Mouse (Mus musculus) activated CD4-positive, CD25-positive, alpha-beta regulatory T cell, adult 4 months (primary cell): ENCODE measurements around the gene Duoxa1. TPM values are rescaled to one million over a fixed set of nuclear protein-coding genes. Genes with fewer than 3 reads are reported as not detected.
A peak's percentile ranks its signal among the peaks of the same experiment; 100 is the strongest.
"Not testable (repeated sequence)": the region's sequence is repeated elsewhere in the genome, so short reads cannot be mapped to it uniquely, and the experiment has no call there.

Experiments used
- ATAC-seq: one replicate; pipeline ENCODE4 v1.8.0; 2017
- polyA plus RNA-seq, 2 experiments: library from polyadenylated mRNA; unstranded; fragments of 100-300 nt; shearing (Covaris generic); gene quantifications; one replicate each; pipeline ENCODE4 v1.2.1; 2017

Gene Duoxa1
- polyA plus RNA-seq, 2 experiments from 2014 or later = 0.25 TPM; not detected in 1

- ATAC-seq = not testable (repeated sequence)
Measured at GRCm38 (mm10) chr2:122330317-122330716, 16.8 kb upstream of the Duoxa1 start.

GRCm38 (mm10) chr2:122327986-122328385 lies 14.5 kb upstream of the Duoxa1 start:
- ATAC-seq = no peak

- no peak for ATAC-seq
Measured at GRCm38 (mm10) chr2:122325361-122325760, 11.8 kb upstream of the Duoxa1 start.

GRCm38 (mm10) chr2:122324586-122324985 lies 11.1 kb upstream of the Duoxa1 start:
- ATAC-seq = no peak

- no peak for ATAC-seq
Measured at GRCm38 (mm10) chr2:122323960-122324359, 10.4 kb upstream of the Duoxa1 start.

- no peak for ATAC-seq
Measured at GRCm38 (mm10) chr2:122317384-122317783, 3.9 kb upstream of the Duoxa1 start.

- ATAC-seq = no peak
Measured at GRCm38 (mm10) chr2:122315372-122315771, 1.8 kb upstream of the Duoxa1 start, which contains the start of gene Duox1. Duox1 (plus strand) TSS chr2:122315672.

- peak; percentile 49 for ATAC-seq
Measured at GRCm38 (mm10) chr2:122312722-122313417, 660 bp downstream of the Duoxa1 start.

GRCm38 (mm10) chr2:122311561-122311960 lies 2.0 kb downstream of the Duoxa1 start:
- no peak for ATAC-seq

GRCm38 (mm10) chr2:122309647-122310046 lies 3.9 kb downstream of the Duoxa1 start:
- ATAC-seq = no peak

GRCm38 (mm10) chr2:122306184-122306583 lies 7.3 kb downstream of the Duoxa1 start:
- no peak for ATAC-seq

GRCm38 (mm10) chr2:122305097-122305892 lies 8.2 kb downstream of the Duoxa1 start:
- ATAC-seq = no peak

- ATAC-seq = no peak
Measured at GRCm38 (mm10) chr2:122304544-122304943, 9.0 kb downstream of the Duoxa1 start.

- ATAC-seq = peak; percentile 70
Measured at GRCm38 (mm10) chr2:122302574-122303241, 10.8 kb downstream of the Duoxa1 start.

GRCm38 (mm10) chr2:122301921-122302573 lies 11.5 kb downstream of the Duoxa1 start:
- no peak for ATAC-seq

- peak; percentile 31 for ATAC-seq
Measured at GRCm38 (mm10) chr2:122301081-122301920, 12.2 kb downstream of the Duoxa1 start.

GRCm38 (mm10) chr2:122300656-122301020 lies 12.9 kb downstream of the Duoxa1 start:
- ATAC-seq = no peak

GRCm38 (mm10) chr2:122299911-122300655 lies 13.4 kb downstream of the Duoxa1 start:
- ATAC-seq = no peak

- ATAC-seq = peak; percentile 36
Measured at GRCm38 (mm10) chr2:122298596-122299490, 14.7 kb downstream of the Duoxa1 start, which contains the start of gene Duoxa2. Duoxa2 (plus strand) TSS chr2:122298900.

GRCm38 (mm10) chr2:122298096-122298499 lies 15.4 kb downstream of the Duoxa1 start, which contains the start of gene Duox2:
Duox2 (minus strand) TSS chr2:122298449.
- no peak for ATAC-seq
